Comparison of ENCODE assay signal across 20 mouse cellular contexts in genomic region chr2:48449165-48449842, GRCm38 (mm10).
A peak's percentile ranks its signal among the peaks of the same experiment; 100 is the strongest.
DNase-seq lines count a peak whose midpoint lies in the region; ATAC-seq lines count a peak whose summit lies in the region.
"Had no signal": no experiment of that assay in that cellular context is flagged by ENCODE, and none has a peak within 500 bp of the region (broad histone marks: within the 10 kb centered on the region; RNA-seq: fewer than 3 reads in every experiment).

No protein-coding gene starts in this region.

- H3K4me1 ChIP-seq in neural tube, embryonic 15.5 days: peaks cover 11% of the 10 kb centered on the region; the same call in 1 of the 2 replicates

- no peak overlapping the region for H3K27ac ChIP-seq in neural tube, embryonic 15.5 days (replicated peaks)
- H3K27ac ChIP-seq: embryonic facial prominence, embryonic 15.5 days; forebrain, embryonic 12.5 days; heart, embryonic 13.5 days; hindbrain, embryonic 13.5 days; hindbrain, postnatal 0 days had no signal

- H3K27me3 ChIP-seq in neural tube, embryonic 15.5 days (replicated peaks): no peaks in the 10 kb centered on the region
- H3K27me3 ChIP-seq: embryonic facial prominence, embryonic 15.5 days; forebrain, embryonic 12.5 days; heart, embryonic 13.5 days; hindbrain, embryonic 13.5 days had no signal

- H3K9me3 ChIP-seq in neural tube, embryonic 15.5 days (replicated peaks): no peaks in the 10 kb centered on the region
- H3K9me3 ChIP-seq: embryonic facial prominence, embryonic 15.5 days; forebrain, embryonic 12.5 days; heart, embryonic 13.5 days; hindbrain, embryonic 13.5 days had no signal

- no peak overlapping the region for H3K9ac ChIP-seq in neural tube, embryonic 15.5 days (replicated peaks)
- H3K9ac ChIP-seq: embryonic facial prominence, embryonic 15.5 days; forebrain, embryonic 12.5 days; heart, embryonic 13.5 days; hindbrain, embryonic 13.5 days had no signal

- H3K36me3 ChIP-seq in neural tube, embryonic 15.5 days: no peaks in the 10 kb centered on the region
- H3K36me3 ChIP-seq: embryonic facial prominence, embryonic 15.5 days; forebrain, embryonic 12.5 days; heart, embryonic 13.5 days; hindbrain, embryonic 13.5 days had no signal

- 86% methylated on average over 7 of the region's 7 CpGs for WGBS in neural tube, embryonic 15.5 days

- H3K4me3 ChIP-seq in neural tube, embryonic 15.5 days (replicated peaks): no peak overlapping the region
- H3K4me3 ChIP-seq: embryonic facial prominence, embryonic 15.5 days; forebrain, embryonic 12.5 days; heart, embryonic 13.5 days; hindbrain, embryonic 13.5 days had no signal

- DNase-seq in adrenal gland, adult (ENCODE audit: inconsistent age in 2 of 2, low spot score in 1 of 2): peak; percentile 25 to 81
- DNase-seq in adrenal gland, postnatal 25 days: no peak
- DNase-seq in lung, postnatal 25 days (ENCODE audit: low spot score): peak; percentile 7
- DNase-seq in lung, postnatal 36 days: no peak
- DNase-seq in cerebellum, adult 9-10 months: no peak
- DNase-seq in urinary bladder, postnatal 25 days (ENCODE audit: low spot score): no peak
- DNase-seq: cerebellum, adult 18-20 months; cerebellum, postnatal 10 days; embryo, embryonic 11 days; gastrocnemius, postnatal 14 days; heart, postnatal 36 days; kidney, adult 18-20 months had no signal

- H3K4me2 ChIP-seq in neural tube, embryonic 15.5 days: no peak overlapping the region
- H3K4me2 ChIP-seq: embryonic facial prominence, embryonic 15.5 days; forebrain, embryonic 12.5 days; heart, embryonic 13.5 days; hindbrain, embryonic 13.5 days had no signal

- ATAC-seq in granulocyte monocyte progenitor cell, adult 5-6 weeks (replicated peaks; ENCODE audit: poor library complexity, severe bottlenecking): peak; percentile 80
- ATAC-seq in neural tube, embryonic 15.5 days (ENCODE audit: low FRiP score): no peak
- ATAC-seq: forebrain, embryonic 16.5 days; hindbrain, postnatal 0 days had no signal

Comparison
In these comparisons a context has a peak if more than half of its experiments do, and no peak if none do; other contexts are left out.
1. DNase-seq: peak in adrenal gland, adult (2 of 2) and lung, postnatal 25 days (single experiment); none in adrenal gland, postnatal 25 days (single experiment), lung, postnatal 36 days (single experiment), cerebellum, adult 9-10 months (single experiment) and urinary bladder, postnatal 25 days (single experiment).